Mouse (Mus musculus): ENCODE results near the gene Zfp59. TPM values are rescaled to one million over a fixed set of nuclear protein-coding genes. Genes with fewer than 3 reads are reported as not detected.

The Zfp59 gene
- polyA plus RNA-seq, 1 experiment from 2014 or later, result 9.3 TPM

DNA sequence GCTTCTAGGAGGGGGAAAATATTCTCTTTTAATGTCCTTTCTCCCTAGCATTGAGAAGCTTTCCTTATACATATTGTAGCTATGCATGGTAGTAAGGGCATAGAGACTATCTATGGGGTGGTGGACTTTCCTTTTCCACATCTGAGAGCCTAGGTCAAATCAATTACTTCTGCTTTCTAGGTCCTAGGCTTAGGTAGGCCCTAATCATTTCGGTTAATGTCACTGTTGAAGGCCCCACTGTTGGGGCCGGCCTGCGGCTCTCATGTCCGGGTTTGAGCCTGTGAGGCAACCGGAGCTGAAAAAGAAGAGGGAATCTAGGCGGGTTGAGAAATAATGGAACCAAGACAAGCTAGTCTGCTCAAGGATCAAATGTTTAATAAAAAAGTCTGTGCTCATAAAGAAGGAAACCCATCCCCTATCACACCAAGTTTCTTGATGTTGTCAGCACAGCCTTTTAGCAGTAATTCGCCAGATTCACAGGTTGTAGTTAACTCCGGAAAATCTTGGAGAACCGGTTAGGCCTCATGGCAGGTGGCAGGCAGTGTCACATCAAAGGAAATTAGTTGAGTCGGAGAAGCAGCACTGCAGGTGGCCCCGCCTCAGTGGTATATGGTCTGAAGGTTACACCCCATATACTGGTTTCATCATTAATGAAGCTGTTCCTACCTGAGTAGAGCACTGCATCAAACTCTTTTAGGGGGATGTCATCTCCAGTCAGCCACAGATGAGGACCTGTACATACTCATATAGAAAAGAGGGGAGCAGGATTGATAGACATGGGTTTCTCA is 66.8 kb downstream of the Zfp59 start:
- Histone ChIP-seq H3K4me3 (no peak overlapping the region), H3K36me3 (peaks cover 35% of the 10 kb centered on the region), H3K4me1 (replicated peaks) (no peaks in the 10 kb centered on the region), H3K9me3 (0 out of 2 replicates have a peak, but pooled peaks cover 4% of the 10 kb centered on the region), H3K4me2 (no peak overlapping the region), H3K27me3 (no peaks in the 10 kb centered on the region), H3K9ac (no peak overlapping the region), H3K27ac (replicated peaks) (no peak overlapping the region)
- ATAC-seq (ENCODE audit: low FRiP score, low read depth), result no peak
- WGBS, result 80% methylated on average over 11 of the region's 11 CpGs

Other genes starting within 250 kb of the Zfp59 start
- gene Akt2, start 247.1 kb upstream of the Zfp59 start, polyA plus RNA-seq (2015; fragmentation: Nextera tagmentation; extraction: Ambion mirVana), result 66.3 and 74.2 TPM in 2 replicates
- 80.0 and 88.8 TPM in 2 replicates for gene Ttc9b, start 184.7 kb upstream of the Zfp59 start, polyA plus RNA-seq (2015; fragmentation: Nextera tagmentation; extraction: Ambion mirVana)
- 20.8 and 21.0 TPM in 2 replicates for gene Map3k10, start 164.0 kb upstream of the Zfp59 start, polyA plus RNA-seq (2015; fragmentation: Nextera tagmentation; extraction: Ambion mirVana)
- gene Zfp607b, start 149.3 kb upstream of the Zfp59 start, polyA plus RNA-seq (2015; fragmentation: Nextera tagmentation; extraction: Ambion mirVana), result 13.4 and 13.8 TPM in 2 replicates
- gene Zfp60, start 107.2 kb upstream of the Zfp59 start, polyA plus RNA-seq (2015; fragmentation: Nextera tagmentation; extraction: Ambion mirVana), result 97.5 and 99.8 TPM in 2 replicates
- gene Zfp626, start 31.4 kb upstream of the Zfp59 start, polyA plus RNA-seq (2015; fragmentation: Nextera tagmentation; extraction: Ambion mirVana), result 1.9 and 2.1 TPM in 2 replicates
- 1.4 and 1.6 TPM in 2 replicates for gene Zfp607a, start 18.9 kb downstream of the Zfp59 start, polyA plus RNA-seq (2015; fragmentation: Nextera tagmentation; extraction: Ambion mirVana)
- 12.2 and 12.4 TPM in 2 replicates for gene Zfp974, start 90.9 kb downstream of the Zfp59 start, polyA plus RNA-seq (2015; fragmentation: Nextera tagmentation; extraction: Ambion mirVana)
- 29.7 and 33.5 TPM in 2 replicates for gene Zfp780b, start 140.6 kb downstream of the Zfp59 start, polyA plus RNA-seq (2015; fragmentation: Nextera tagmentation; extraction: Ambion mirVana)
- gene Zfp850, start 175.5 kb downstream of the Zfp59 start, polyA plus RNA-seq (2015; fragmentation: Nextera tagmentation; extraction: Ambion mirVana), result 5.4 and 5.6 TPM in 2 replicates
- 276 and 284 TPM in 2 replicates for gene Psmc4, start 211.5 kb downstream of the Zfp59 start, polyA plus RNA-seq (2015; fragmentation: Nextera tagmentation; extraction: Ambion mirVana)
- gene Fcgbp, start 232.6 kb downstream of the Zfp59 start, polyA plus RNA-seq (2015; fragmentation: Nextera tagmentation; extraction: Ambion mirVana), result 0.41 and 0.71 TPM in 2 replicates

All from hindbrain, embryonic 15.5 days (tissue).